ENCODE assay signal across 16 mouse cellular contexts in the genomic region with DNA sequence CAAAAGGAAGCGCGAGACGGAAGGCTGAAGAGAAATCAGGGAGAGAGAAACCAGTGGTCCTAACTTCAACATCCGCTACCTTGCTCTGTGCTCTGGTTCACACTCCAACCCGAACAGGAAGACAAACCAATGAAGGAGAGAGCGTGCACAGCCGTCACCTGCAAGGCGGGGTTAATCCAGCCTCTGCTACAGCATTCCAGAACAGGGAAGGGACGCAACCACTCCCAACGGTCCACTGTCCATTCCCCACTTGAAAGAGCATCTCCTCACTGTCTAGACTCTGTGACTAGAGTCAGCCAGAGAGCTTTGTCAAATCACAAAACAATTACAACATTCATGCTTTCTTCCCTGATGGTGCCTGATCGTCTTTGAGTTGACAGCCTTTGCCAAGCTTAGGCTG.
"Had no signal": no experiment of that assay in that cellular context is flagged by ENCODE, and none has a peak within 500 bp of the region (broad histone marks: within the 10 kb centered on the region; RNA-seq: fewer than 3 reads in every experiment).

No protein-coding gene starts in this region.

- H3K9me3 ChIP-seq: lung, embryonic 15.5 days; midbrain, embryonic 13.5 days; midbrain, embryonic 15.5 days; neural tube, embryonic 12.5 days; stomach, embryonic 15.5 days had no signal

- DNase-seq: lung, adult 2 months; lung, postnatal 14 days; lung, postnatal 36 days; right cerebral cortex, postnatal 14 days; thymus, adult 2 months; thymus, postnatal 25 days had no signal

- H3K27me3 ChIP-seq: lung, embryonic 15.5 days; midbrain, embryonic 13.5 days; midbrain, embryonic 15.5 days; neural tube, embryonic 12.5 days; stomach, embryonic 15.5 days had no signal

- H3K4me2 ChIP-seq: lung, embryonic 15.5 days; midbrain, embryonic 11.5 days; midbrain, embryonic 13.5 days; midbrain, embryonic 15.5 days; neural tube, embryonic 12.5 days; stomach, embryonic 15.5 days had no signal

- H3K27ac ChIP-seq: lung, embryonic 15.5 days; macrophage; midbrain, embryonic 13.5 days; midbrain, embryonic 15.5 days; neural tube, embryonic 12.5 days; stomach, embryonic 15.5 days; stomach, postnatal 0 days had no signal

- ATAC-seq: lung, postnatal 0 days; midbrain, embryonic 13.5 days; midbrain, embryonic 15.5 days had no signal

- H3K9ac ChIP-seq: lung, embryonic 15.5 days; midbrain, embryonic 13.5 days; midbrain, embryonic 15.5 days; neural tube, embryonic 12.5 days; stomach, embryonic 15.5 days had no signal

- H3K36me3 ChIP-seq: lung, embryonic 15.5 days; midbrain, embryonic 15.5 days; stomach, embryonic 15.5 days had no signal

- H3K4me3 ChIP-seq: lung, embryonic 15.5 days; megakaryocyte, embryonic 14.5 days; midbrain, embryonic 13.5 days; midbrain, embryonic 15.5 days; neural tube, embryonic 12.5 days; stomach, embryonic 15.5 days had no signal
